Mouse (Mus musculus) heart, adult 11 months (tissue): ENCODE measurements around the gene Ccnt1.
"Not testable (repeated sequence)": the region's sequence is repeated elsewhere in the genome, so short reads cannot be mapped to it uniquely, and the experiment has no call there.

ENCODE experiments used
- DNase-seq: peaks from one replicate; pipeline ENCODE4 v3.0.0; 2022

Ccnt1 gene

GRCm38 (mm10) chr15:98541064-98541463 is 29.7 kb downstream of the Ccnt1 start:
- DNase-seq, result peak; percentile 58

GRCm38 (mm10) chr15:98537923-98538322 is 32.8 kb downstream of the Ccnt1 start:
- peak; percentile 41 for DNase-seq

GRCm38 (mm10) chr15:98536828-98537510 is 33.8 kb downstream of the Ccnt1 start:
- peak; percentile 87 for DNase-seq

GRCm38 (mm10) chr15:98535921-98536320 is 34.8 kb downstream of the Ccnt1 start:
- DNase-seq, result peak; percentile 79

- DNase-seq, result peak; percentile 100
Measured at GRCm38 (mm10) chr15:98533881-98534627, 36.7 kb downstream of the Ccnt1 start, which contains the start of gene Kansl2. Kansl2 (minus strand) TSS chr15:98534264.

- peak; percentile 90 for DNase-seq
Measured at GRCm38 (mm10) chr15:98533035-98533531, 37.6 kb downstream of the Ccnt1 start.

GRCm38 (mm10) chr15:98532281-98532680 is 38.4 kb downstream of the Ccnt1 start:
- peak; percentile 90 for DNase-seq

GRCm38 (mm10) chr15:98528066-98528563 is 42.6 kb downstream of the Ccnt1 start:
- DNase-seq, result no peak

- DNase-seq, result no peak
Measured at GRCm38 (mm10) chr15:98527056-98527771, 43.5 kb downstream of the Ccnt1 start.

GRCm38 (mm10) chr15:98526057-98526456 is 44.7 kb downstream of the Ccnt1 start:
- DNase-seq, result no peak

- no peak for DNase-seq
Measured at GRCm38 (mm10) chr15:98521245-98521644, 49.5 kb downstream of the Ccnt1 start.

GRCm38 (mm10) chr15:98517380-98518355 is 53.1 kb downstream of the Ccnt1 start:
- DNase-seq, result peak; percentile 90

- not testable (repeated sequence) for DNase-seq
Measured at GRCm38 (mm10) chr15:98514845-98515244, 55.9 kb downstream of the Ccnt1 start.

- peak; percentile 88 for DNase-seq
Measured at GRCm38 (mm10) chr15:98514146-98514545, 56.6 kb downstream of the Ccnt1 start.

GRCm38 (mm10) chr15:98513676-98514075 is 57.0 kb downstream of the Ccnt1 start:
- DNase-seq, result peak; percentile 88

- peak; percentile 98 for DNase-seq
Measured at GRCm38 (mm10) chr15:98512799-98513321, 57.9 kb downstream of the Ccnt1 start.

- DNase-seq, result peak; percentile 93
Measured at GRCm38 (mm10) chr15:98512232-98512631, 58.5 kb downstream of the Ccnt1 start.

- peak; percentile 96 for DNase-seq
Measured at GRCm38 (mm10) chr15:98511386-98511928, 59.3 kb downstream of the Ccnt1 start.

GRCm38 (mm10) chr15:98510438-98511385 is 60.0 kb downstream of the Ccnt1 start:
- peak; percentile 95 for DNase-seq

- DNase-seq, result no peak
Measured at GRCm38 (mm10) chr15:98509387-98509786, 61.3 kb downstream of the Ccnt1 start.
